Mouse (Mus musculus): Measurements from ENCODE around the gene Ep300.

DNA sequence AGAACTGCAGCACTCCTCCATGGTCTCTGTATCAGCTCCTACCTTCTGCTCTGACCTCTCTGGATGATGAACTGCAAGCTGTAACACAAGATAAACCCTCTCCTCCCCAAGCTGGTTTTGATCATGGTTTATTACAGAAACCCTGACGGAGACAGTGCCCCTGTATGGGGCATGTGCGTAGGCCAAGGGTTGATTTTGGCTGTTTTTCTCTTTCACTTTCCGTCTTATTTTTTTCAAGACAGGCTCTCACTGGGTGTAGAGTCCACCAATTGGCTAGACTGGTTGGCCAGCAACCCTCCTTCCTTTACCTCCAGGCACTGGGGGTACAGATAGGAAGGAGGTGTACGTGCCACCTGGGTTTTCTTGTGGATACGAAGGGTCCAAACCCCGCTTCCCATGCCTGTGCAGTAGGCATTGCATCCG lies 7.4 kb upstream of the Ep300 start:
- TF ChIP-seq POLR2A (IDR thresholded peaks at IDR 0.05; ENCODE audit: borderline replicate concordance, extremely low read depth, low read depth, low read length), result no peak
- TF ChIP-seq CTCF (IDR thresholded peaks at IDR 0.05; ENCODE audit: insufficient read depth, low read length), result no peak
